Mouse (Mus musculus) small intestine, adult 2 months (tissue): ENCODE measurements at regions not wholly inside any gene's neighbourhood (a gene's known extent, or its start where the extent isn't known, plus 50 kb on each side); places are given as distances from the start of the nearest gene placed in this dataset.

Experiments
- H3K27ac ChIP-seq: fragments of 200-500 bp; 2 replicates; pipeline ENCODE4 v1.5.1; 2012; ENCODE audit warnings: low read depth, low read length, control low read depth, inconsistent platforms; ENCODE audit not compliant: insufficient read depth
- H3K27me3 ChIP-seq: fragments of 200-500 bp; 2 replicates; pipeline ENCODE4 v1.6.1; 2012; ENCODE audit warnings: mild to moderate bottlenecking, moderate library complexity, low read length, inconsistent platforms; ENCODE audit not compliant: control insufficient read depth, insufficient read depth
- H3K36me3 ChIP-seq: fragments of 200-500 bp; 2 replicates; pipeline ENCODE4 v1.6.1; 2012; ENCODE audit warnings: mild to moderate bottlenecking, low read length, control low read depth, inconsistent platforms; ENCODE audit not compliant: control insufficient read depth, insufficient read depth
- H3K4me1 ChIP-seq: fragments of 200-500 bp; 2 replicates; pipeline ENCODE4 v1.6.1; 2012; ENCODE audit warnings: low read length, inconsistent platforms, mixed read lengths; ENCODE audit not compliant: control insufficient read depth, insufficient read depth, insufficient read length
- H3K4me3 ChIP-seq: fragments of 200-500 bp; 2 replicates; pipeline ENCODE4 v1.5.1; 2012; ENCODE audit warnings: low read depth, mild to moderate bottlenecking, control low read depth, inconsistent platforms, low read length, moderate library complexity
- CTCF ChIP-seq: fragments of 200-500 bp; IDR thresholded peaks from 2 replicates; pipeline ENCODE4 v1.5.1; 2012; ENCODE audit warnings: low read depth, mild to moderate bottlenecking, control low read depth, inconsistent platforms, low read length, moderate library complexity, mixed read lengths; ENCODE audit not compliant: insufficient replicate concordance, insufficient read length; ENCODE audit errors: extremely low read depth
- POLR2A ChIP-seq: fragments of 200-500 bp; IDR thresholded peaks from 2 replicates; pipeline ENCODE4 v1.6.1; 2012; ENCODE audit warnings: low read depth, mild to moderate bottlenecking, control low read depth, inconsistent platforms, low read length, moderate library complexity
- WGBS: fragments of 180-500 bp; shearing (Covaris S2); methylation state at CpG from one replicate; pipeline ENCODE4 v1.1.7; 2018; 5-methylcytosine and 5-hydroxymethylcytosine counted together

GRCm38 (mm10) chr12:8103259-8103658, 104.6 kb upstream of the Ldah start:
- Histone ChIP-seq H3K27ac (no peak overlapping the region), H3K4me3 (no peak overlapping the region)
- TF ChIP-seq CTCF (no peak), POLR2A (no peak)

DNA sequence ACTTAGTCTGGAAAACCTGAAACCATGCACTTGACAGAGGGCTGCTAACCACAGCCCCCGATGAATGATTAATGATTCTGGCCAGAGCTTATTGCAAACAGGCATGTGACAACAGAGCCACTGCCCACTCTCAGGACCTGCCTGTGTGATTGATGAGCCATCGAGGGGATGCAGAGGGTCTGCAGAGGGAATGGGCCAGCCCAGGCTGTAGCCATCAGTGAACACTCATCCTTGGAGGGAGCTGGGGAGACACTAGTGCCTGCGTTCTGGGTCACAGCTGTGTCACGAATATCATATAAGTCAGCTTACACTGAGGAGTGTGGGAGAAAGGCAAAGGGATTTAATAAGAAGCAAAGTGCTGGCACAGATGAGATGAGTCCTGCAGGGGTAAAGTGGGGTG, 100.8 kb upstream of the Ldah start:
- 45% methylated on average over 4 of the region's 4 CpGs for WGBS
- no peak for TF ChIP-seq CTCF
- no peak for TF ChIP-seq POLR2A
- Histone ChIP-seq H3K4me1 (no peaks in the 10 kb centered on the region), H3K4me3 (no peak overlapping the region), H3K27me3 (no peaks in the 10 kb centered on the region), H3K36me3 (no peaks in the 10 kb centered on the region), H3K27ac (no peak overlapping the region)

More at GRCm38 (mm10) chr12:8103259-8103658, 104.6 kb upstream of the Ldah start:
- Histone ChIP-seq H3K4me1 (no peaks in the 10 kb centered on the region), H3K36me3 (no peaks in the 10 kb centered on the region), H3K27me3 (no peaks in the 10 kb centered on the region)
- WGBS: 83% methylated on average over 9 of the region's 9 CpGs

DNA sequence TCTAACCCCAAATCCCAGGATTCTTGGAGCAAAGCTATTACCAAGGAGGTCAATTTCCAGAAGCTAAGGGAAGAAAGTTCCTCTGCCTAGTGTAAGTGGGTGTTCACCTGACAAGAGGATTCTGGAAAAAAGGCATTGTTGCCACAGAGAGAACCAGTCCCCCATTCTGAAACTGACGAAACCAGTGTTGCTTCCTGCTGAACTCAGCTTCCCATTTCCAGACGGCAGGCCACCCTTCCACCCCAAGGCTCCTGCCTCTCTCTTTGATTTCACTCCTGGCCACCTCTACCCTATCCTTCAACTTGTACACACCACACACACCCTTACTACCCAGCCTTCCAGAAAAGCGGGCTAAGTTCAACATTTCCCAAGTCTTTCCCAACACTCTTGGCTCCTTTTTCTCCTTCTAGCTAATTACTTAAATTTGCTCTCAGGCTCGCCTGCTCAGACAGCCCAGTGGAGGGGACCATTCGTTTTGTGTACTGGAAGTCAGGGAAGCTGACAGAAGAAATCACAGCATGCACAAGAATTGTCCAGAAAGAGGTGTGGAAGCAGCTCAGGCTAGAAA, 98.6 kb upstream of the Ldah start:
- Histone ChIP-seq H3K36me3 (no peaks in the 10 kb centered on the region), H3K4me1 (no peaks in the 10 kb centered on the region), H3K27me3 (no peaks in the 10 kb centered on the region), H3K4me3 (no peak overlapping the region), H3K27ac (no peak overlapping the region)
- WGBS: 55% methylated on average over 5 of the region's 5 CpGs
- no peak for TF ChIP-seq POLR2A
- no peak for TF ChIP-seq CTCF

DNA sequence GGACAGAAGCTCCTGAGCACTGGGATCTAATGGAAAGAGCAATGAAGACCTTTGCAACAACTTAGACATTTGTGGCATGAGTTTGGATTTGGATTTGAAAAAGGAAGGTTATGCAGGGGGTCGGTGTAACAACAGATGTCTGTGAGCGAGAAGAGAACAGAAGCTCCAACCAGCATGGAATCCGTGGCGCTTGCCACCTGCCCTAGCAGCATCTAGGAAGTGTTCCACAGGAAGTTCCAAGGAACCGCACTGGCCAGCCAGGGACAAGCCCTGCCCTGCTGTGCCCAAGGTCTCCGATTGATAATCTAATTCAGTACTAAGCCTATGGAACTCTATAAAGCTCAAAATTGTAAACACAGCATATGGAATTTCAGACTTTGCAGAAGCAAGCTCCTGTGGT, 98.0 kb upstream of the Ldah start:
- H3K27me3 ChIP-seq: no peaks in the 10 kb centered on the region
- no peaks in the 10 kb centered on the region for H3K36me3 ChIP-seq
- H3K4me3 ChIP-seq: no peak overlapping the region
- no peak overlapping the region for H3K27ac ChIP-seq
- 79% methylated on average over 6 of the region's 6 CpGs for WGBS
- H3K4me1 ChIP-seq: no peaks in the 10 kb centered on the region
- TF ChIP-seq POLR2A (no peak), CTCF (no peak)

- Histone ChIP-seq H3K27me3 (no peaks in the 10 kb centered on the region), H3K27ac (no peak overlapping the region), H3K4me1 (no peaks in the 10 kb centered on the region), H3K4me3 (no peak overlapping the region), H3K36me3 (no peaks in the 10 kb centered on the region)
- 29% methylated on average over 4 of the region's 4 CpGs for WGBS
- no peak for TF ChIP-seq CTCF
- no peak for TF ChIP-seq POLR2A
Measured at GRCm38 (mm10) chr12:8110297-8110696, 97.6 kb upstream of the Ldah start.

DNA sequence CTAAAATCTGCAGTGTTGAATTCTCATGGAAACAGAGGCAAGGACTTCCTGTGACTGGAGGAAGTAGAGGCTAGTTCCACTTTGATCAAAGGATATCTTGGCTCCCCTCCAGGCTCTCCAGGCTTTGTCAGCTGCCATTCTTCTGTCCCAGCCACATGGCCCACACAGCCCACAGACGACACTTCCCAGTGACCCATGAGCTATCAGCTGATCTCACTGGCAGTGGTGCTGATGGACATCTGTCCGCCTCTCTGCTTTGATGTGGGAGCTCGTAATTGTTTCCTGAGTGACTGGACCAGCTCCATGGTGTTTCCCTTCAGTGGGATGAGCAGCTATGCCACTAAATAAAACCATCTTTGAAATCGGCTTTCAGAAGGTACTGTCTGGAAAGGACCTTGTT, 96.4 kb upstream of the Ldah start:
- no peak for TF ChIP-seq POLR2A
- TF ChIP-seq CTCF: no peak
- no peak overlapping the region for H3K27ac ChIP-seq
- 64% methylated on average over 4 of the region's 4 CpGs for WGBS
- no peaks in the 10 kb centered on the region for H3K27me3 ChIP-seq
- H3K36me3 ChIP-seq: no peaks in the 10 kb centered on the region
- H3K4me3 ChIP-seq: no peak overlapping the region
- H3K4me1 ChIP-seq: no peaks in the 10 kb centered on the region

- 67% methylated on average over 1 of the region's 1 CpGs for WGBS
- Histone ChIP-seq H3K4me1 (no peaks in the 10 kb centered on the region), H3K27me3 (no peaks in the 10 kb centered on the region), H3K27ac (no peak overlapping the region), H3K36me3 (no peaks in the 10 kb centered on the region), H3K4me3 (no peak overlapping the region)
- no peak for TF ChIP-seq POLR2A
- TF ChIP-seq CTCF: no peak
Measured at GRCm38 (mm10) chr12:8155566-8155965, 52.3 kb upstream of the Ldah start.
